ENCODE assay signal across 8 mouse cellular contexts in genomic region chr17:35704621-35705464, GRCm38 (mm10). TPM values are rescaled to one million over a fixed set of nuclear protein-coding genes. Genes with fewer than 3 reads are reported as not detected.
DNase-seq lines count a peak whose midpoint lies in the region; ATAC-seq lines count a peak whose summit lies in the region.

Gene Ddr1 (minus strand): TSS chr17:35704621.

- H3K4me3 ChIP-seq in hindbrain, embryonic 12.5 days, result peak within 1 kb of the TSS; percentile 85
- H3K4me3 ChIP-seq in midbrain, embryonic 10.5 days, result peak within 1 kb of the TSS; percentile 84

- H3K4me1 ChIP-seq in hindbrain, embryonic 12.5 days, result peaks cover 33% of the 10 kb centered on the region
- peaks cover 59% of the 10 kb centered on the region for H3K4me1 ChIP-seq in midbrain, embryonic 10.5 days

- no peaks in the 10 kb centered on the region for H3K36me3 ChIP-seq in hindbrain, embryonic 12.5 days
- peaks cover 10% of the 10 kb centered on the region for H3K36me3 ChIP-seq in midbrain, embryonic 10.5 days

- H3K9ac ChIP-seq in hindbrain, embryonic 12.5 days, result peak within 1 kb of the TSS; percentile 97

- 6% methylated on average over 19 of the region's 19 CpGs for WGBS in hindbrain, embryonic 12.5 days
- 3% methylated on average over 19 of the region's 19 CpGs for WGBS in midbrain, embryonic 10.5 days

- no peaks in the 10 kb centered on the region for H3K9me3 ChIP-seq in hindbrain, embryonic 12.5 days (replicated peaks)
- H3K9me3 ChIP-seq in midbrain, embryonic 10.5 days (replicated peaks), result no peaks in the 10 kb centered on the region

- H3K27me3 ChIP-seq in hindbrain, embryonic 12.5 days, result no peaks in the 10 kb centered on the region
- peaks cover 19% of the 10 kb centered on the region; the same call in 1 of the 2 replicates for H3K27me3 ChIP-seq in midbrain, embryonic 10.5 days (ENCODE audit: low read depth, poor library complexity, severe bottlenecking)

- peak within 1 kb of the TSS; percentile 99 for H3K27ac ChIP-seq in hindbrain, embryonic 12.5 days
- H3K27ac ChIP-seq in midbrain, embryonic 10.5 days (replicated peaks), result peak within 1 kb of the TSS; percentile 100

- H3K4me2 ChIP-seq in hindbrain, embryonic 12.5 days (replicated peaks), result peak within 1 kb of the TSS; percentile 70

- peak; percentile 72 for ATAC-seq in hindbrain, embryonic 12.5 days (ENCODE audit: low FRiP score)

- DNase-seq in layer of hippocampus, adult 11-12 months (ENCODE audit: low spot score), result peak; percentile 52
- no peak for DNase-seq in layer of hippocampus, adult 9-10 months (ENCODE audit: low spot score)
- no peak for DNase-seq in adrenal gland, adult 8-10 months
- DNase-seq in frontal cortex, postnatal 36 days (ENCODE audit: low spot score in 2 of 2), result peak; percentile 48 to 57
- DNase-seq in layer of hippocampus, postnatal 14 days (ENCODE audit: low spot score in 2 of 2), result peak in 1 of 2 experiments; percentile 57
- peak; percentile 88 for DNase-seq in midbrain, embryonic 10.5 days (ENCODE audit: low spot score)
- DNase-seq in testis, postnatal 10 days (ENCODE audit: low spot score), result peak; percentile 66

RNA-seq across cellular contexts. Expression of gene Ddr1, which starts in this region (rescaled TPM):
- 10 to 100 TPM; 40.1 to 81.5 (median 56.4) TPM for total RNA-seq in adrenal gland, adult 8-10 months (2022)
- 168 and 182 TPM in 2 replicates for polyA plus RNA-seq in hindbrain, embryonic 12.5 days (2016; fragmentation: Nextera tagmentation; extraction: Ambion mirVana)
- total RNA-seq in layer of hippocampus, postnatal 14 days (2021), result 10 to 100 TPM; 73.6 to 81.0 TPM
- polyA plus RNA-seq in midbrain, embryonic 10.5 days (2016; fragmentation: Nextera tagmentation; extraction: Ambion mirVana), result 142 and 193 TPM in 2 replicates

Comparison
In these comparisons a context has a peak if more than half of its experiments do, and no peak if none do; other contexts are left out.
1. DNase-seq: peak in layer of hippocampus, adult 11-12 months (single experiment), frontal cortex, postnatal 36 days (2 of 2), midbrain, embryonic 10.5 days (single experiment) and testis, postnatal 10 days (single experiment); none in layer of hippocampus, adult 9-10 months (single experiment) and adrenal gland, adult 8-10 months (single experiment).